Mouse (Mus musculus) intestine, postnatal 0 days (tissue): Measurements from ENCODE around the gene Cavin4. TPM values are rescaled to one million over a fixed set of nuclear protein-coding genes. Genes with fewer than 3 reads are reported as not detected.
A peak's percentile ranks its signal among the peaks of the same experiment; 100 is the strongest.
"Not testable (repeated sequence)": the region's sequence is repeated elsewhere in the genome, so short reads cannot be mapped to it uniquely, and the experiment has no call there.

ENCODE experiments used
- ATAC-seq: fragments of 200-750 bp; cut with Nextera tagmentation; 2 replicates; pipeline ENCODE4 v1.8.0; 2017; ENCODE audit warnings: mild to moderate bottlenecking, moderate TSS enrichment, moderate library complexity
- H3K27ac ChIP-seq: fragments of 300-500 bp; sonication (generic); 2 replicates; pipeline ENCODE4 v1.5.1; 2014; ENCODE audit warnings: mild to moderate bottlenecking, low read depth, low read length, moderate library complexity
- H3K27me3 ChIP-seq: fragments of 300-500 bp; sonication (generic); replicated peaks from 2 replicates; pipeline ENCODE4 v1.6.1; 2014; ENCODE audit warnings: low read length, mixed read lengths; ENCODE audit not compliant: control insufficient read depth, insufficient read depth
- H3K36me3 ChIP-seq: fragments of 300-500 bp; sonication (generic); 2 replicates; pipeline ENCODE4 v1.6.1; 2014; ENCODE audit warnings: mild to moderate bottlenecking, moderate library complexity; ENCODE audit not compliant: control insufficient read depth, insufficient read depth
- H3K4me1 ChIP-seq: fragments of 300-500 bp; sonication (generic); replicated peaks from 2 replicates; pipeline ENCODE4 v1.6.1; 2014; ENCODE audit warnings: antibody characterized with exemption, low read length, mixed read lengths; ENCODE audit not compliant: control insufficient read depth, insufficient read depth
- H3K4me2 ChIP-seq: fragments of 300-500 bp; sonication (generic); replicated peaks from 2 replicates; pipeline ENCODE4 v1.6.1; 2014; ENCODE audit warnings: low read depth, mild to moderate bottlenecking, moderate library complexity
- H3K4me3 ChIP-seq: fragments of 300-500 bp; sonication (generic); 2 replicates; pipeline ENCODE4 v1.5.1; 2014; ENCODE audit warnings: low read depth, low read length
- H3K9ac ChIP-seq: fragments of 300-500 bp; sonication (generic); 2 replicates; pipeline ENCODE4 v1.6.1; 2014; ENCODE audit warnings: mild to moderate bottlenecking, low read depth, low read length
- H3K9me3 ChIP-seq: fragments of 300-500 bp; sonication (generic); 2 replicates; pipeline ENCODE4 v1.6.1; 2016; ENCODE audit warnings: mixed run types; ENCODE audit not compliant: control insufficient read depth
- CTCF ChIP-seq: sonication (generic); IDR thresholded peaks from 2 replicates; pipeline ENCODE4 v1.5.1; 2016; ENCODE audit warnings: low read depth, mild to moderate bottlenecking, control low read depth, antibody characterized with exemption, moderate library complexity
- WGBS: fragments of 180-500 bp; shearing (Covaris S2); extraction: QIAGEN DNeasy Blood & Tissue Kit; methylation state at CpG from one replicate; pipeline ENCODE4 v1.1.7; 2014; 5-methylcytosine and 5-hydroxymethylcytosine counted together
- polyA plus RNA-seq: library from polyadenylated mRNA; unstranded; fragments of >200 nt; fragmentation: Nextera tagmentation; extraction: Ambion mirVana; gene quantifications from 2 replicates; pipeline ENCODE4 v1.2.1, GENCODE M21; 2015

Cavin4 gene
- polyA plus RNA-seq, 1 experiment from 2014 or later = 0.05 TPM

DNA sequence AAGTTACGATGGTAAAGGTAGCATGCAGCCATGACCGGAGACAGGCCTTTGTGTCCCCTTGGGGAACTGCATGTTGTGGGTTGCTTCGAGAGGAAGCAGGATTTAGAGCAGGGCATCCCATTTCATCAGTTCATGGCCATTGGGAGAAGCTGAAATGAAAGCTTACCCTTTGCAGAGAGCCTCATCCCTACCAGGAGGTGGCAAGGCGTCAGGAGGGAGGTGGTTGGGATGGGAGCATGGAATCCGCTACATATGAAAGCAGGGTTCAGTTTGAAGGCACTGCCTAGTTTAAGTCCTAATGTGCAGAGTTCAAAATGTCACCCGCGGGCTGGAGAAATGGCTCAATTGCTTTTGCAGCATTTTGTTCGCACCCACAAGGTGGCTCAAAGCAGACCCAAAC is 14.0 kb downstream of the Cavin4 start:
- Histone ChIP-seq H3K27me3 (no peaks in the 10 kb centered on the region), H3K4me2 (no peak overlapping the region), H3K4me3 (no peak overlapping the region), H3K4me1 (no peaks in the 10 kb centered on the region), H3K36me3 (no peaks in the 10 kb centered on the region), H3K27ac (no peak overlapping the region), H3K9ac (no peak overlapping the region), H3K9me3 (no peaks in the 10 kb centered on the region)
- 96% methylated on average over 8 of the region's 8 CpGs for WGBS
- ATAC-seq = no peak
- no peak for TF ChIP-seq CTCF

DNA sequence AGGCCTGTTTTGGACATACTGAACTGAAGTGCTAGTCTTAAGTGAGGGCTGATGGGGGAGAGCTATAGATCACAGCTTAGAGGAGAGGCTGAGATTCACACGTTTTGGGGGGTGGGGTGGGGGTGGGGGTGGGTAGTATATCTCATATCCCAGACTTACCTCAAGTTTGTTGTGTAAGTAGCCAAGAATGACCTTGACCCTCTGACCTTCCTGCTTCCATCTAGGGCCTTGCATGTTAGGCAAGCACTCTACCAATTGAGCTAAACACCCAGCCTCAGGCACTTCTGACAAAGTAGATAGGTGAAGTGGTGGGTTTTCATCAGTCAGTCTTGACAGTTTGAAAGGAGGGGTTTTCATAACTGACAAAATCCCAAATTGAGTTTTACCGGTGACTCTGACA is 14.5 kb downstream of the Cavin4 start:
- Histone ChIP-seq H3K4me3 (no peak overlapping the region), H3K4me1 (no peaks in the 10 kb centered on the region), H3K9ac (no peak overlapping the region), H3K9me3 (no peaks in the 10 kb centered on the region), H3K27me3 (no peaks in the 10 kb centered on the region), H3K4me2 (no peak overlapping the region), H3K27ac (no peak overlapping the region), H3K36me3 (no peaks in the 10 kb centered on the region)
- ATAC-seq = no peak
- TF ChIP-seq CTCF = no peak
- WGBS = 77% methylated on average over 2 of the region's 2 CpGs

DNA sequence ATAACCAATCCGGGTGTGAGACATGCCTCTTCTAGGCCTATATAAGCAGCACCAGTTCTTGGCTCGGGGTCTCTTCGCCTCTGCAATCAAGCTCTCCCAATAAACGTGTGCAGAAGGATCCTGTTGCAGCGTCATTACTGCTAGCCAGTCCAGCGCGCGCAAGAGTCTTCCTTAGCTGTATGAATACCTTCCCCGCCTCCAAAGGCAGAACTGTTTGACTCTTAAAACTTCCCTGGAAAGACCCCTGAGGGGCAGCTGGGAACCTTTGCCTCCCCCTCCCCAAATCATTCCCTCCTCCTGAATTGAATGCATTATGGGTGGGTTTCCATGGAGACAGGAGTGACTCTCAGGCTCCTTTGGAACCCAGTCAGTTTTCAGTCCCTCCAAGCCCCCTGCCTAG is 15.5 kb downstream of the Cavin4 start:
- Histone ChIP-seq H3K9ac (no peak overlapping the region), H3K4me1 (no peaks in the 10 kb centered on the region), H3K27me3 (no peaks in the 10 kb centered on the region), H3K9me3 (no peaks in the 10 kb centered on the region), H3K27ac (no peak overlapping the region), H3K4me2 (no peak overlapping the region), H3K36me3 (no peaks in the 10 kb centered on the region), H3K4me3 (no peak overlapping the region)
- ATAC-seq = no peak
- no peak for TF ChIP-seq CTCF
- 89% methylated on average over 9 of the region's 9 CpGs for WGBS

DNA sequence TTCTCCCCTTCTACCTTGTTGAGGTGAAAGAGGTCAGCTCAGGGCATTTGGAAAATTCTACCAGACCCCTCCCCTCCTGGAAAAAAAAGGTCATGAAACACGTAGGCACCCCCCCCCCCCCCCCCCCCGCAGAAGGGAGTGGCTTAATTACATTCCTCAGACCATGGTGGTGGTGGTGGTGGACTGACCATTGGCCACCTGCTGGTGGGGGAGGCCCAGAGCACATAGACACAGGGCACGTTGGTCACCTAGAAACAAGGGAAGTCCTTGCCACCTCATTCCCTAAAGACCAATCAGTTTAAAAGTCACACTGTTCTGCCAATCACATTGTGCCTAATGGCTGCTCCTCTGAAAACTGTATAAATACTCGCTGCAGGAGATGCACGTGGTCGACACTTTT is 16.4 kb downstream of the Cavin4 start:
- peak overlapping the region; percentile 58; the same call in 1 of the 2 replicates for H3K4me2 ChIP-seq
- not testable (repeated sequence) for H3K27ac ChIP-seq, H3K4me3 ChIP-seq, H3K36me3 ChIP-seq, H3K9me3 ChIP-seq, H3K27me3 ChIP-seq, H3K9ac ChIP-seq, H3K4me1 ChIP-seq
- peak; percentile 32; the same call in 1 of the 2 replicates for TF ChIP-seq CTCF
- peak; percentile 65 for ATAC-seq
- WGBS = 43% methylated on average over 5 of the region's 6 CpGs

DNA sequence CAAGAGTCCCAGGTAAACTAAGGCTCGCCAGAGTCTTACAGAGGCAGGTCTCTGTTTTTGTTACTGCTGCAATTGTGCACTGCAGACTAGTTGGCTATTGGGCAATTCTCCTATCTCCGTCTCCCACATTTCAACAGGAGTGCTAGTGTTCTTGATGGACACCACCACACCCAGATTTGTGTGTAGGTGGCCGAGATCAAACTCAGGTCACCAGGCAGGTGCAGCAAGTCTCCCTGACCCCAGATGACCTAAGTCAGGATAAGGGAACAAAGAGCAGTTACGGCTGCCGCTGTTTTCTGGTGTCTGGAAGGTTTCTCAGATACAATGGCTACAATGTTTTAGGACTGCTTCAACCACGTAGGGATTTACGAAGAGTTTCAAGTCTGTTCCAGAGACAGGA is 16.9 kb downstream of the Cavin4 start:
- no peaks in the 10 kb centered on the region for H3K4me1 ChIP-seq
- no peak overlapping the region for H3K9ac ChIP-seq
- WGBS = 30% methylated on average over 7 of the region's 7 CpGs
- ATAC-seq = peak; percentile 78
- 0 out of 2 replicates have a peak overlapping the region, but pooled peaks have one; percentile 11 for H3K4me3 ChIP-seq
- no peaks in the 10 kb centered on the region for H3K36me3 ChIP-seq
- H3K9me3 ChIP-seq = no peaks in the 10 kb centered on the region
- no peak overlapping the region for H3K27ac ChIP-seq
- TF ChIP-seq CTCF = no peak
- H3K27me3 ChIP-seq = no peaks in the 10 kb centered on the region
- peak overlapping the region; percentile 58 for H3K4me2 ChIP-seq

DNA sequence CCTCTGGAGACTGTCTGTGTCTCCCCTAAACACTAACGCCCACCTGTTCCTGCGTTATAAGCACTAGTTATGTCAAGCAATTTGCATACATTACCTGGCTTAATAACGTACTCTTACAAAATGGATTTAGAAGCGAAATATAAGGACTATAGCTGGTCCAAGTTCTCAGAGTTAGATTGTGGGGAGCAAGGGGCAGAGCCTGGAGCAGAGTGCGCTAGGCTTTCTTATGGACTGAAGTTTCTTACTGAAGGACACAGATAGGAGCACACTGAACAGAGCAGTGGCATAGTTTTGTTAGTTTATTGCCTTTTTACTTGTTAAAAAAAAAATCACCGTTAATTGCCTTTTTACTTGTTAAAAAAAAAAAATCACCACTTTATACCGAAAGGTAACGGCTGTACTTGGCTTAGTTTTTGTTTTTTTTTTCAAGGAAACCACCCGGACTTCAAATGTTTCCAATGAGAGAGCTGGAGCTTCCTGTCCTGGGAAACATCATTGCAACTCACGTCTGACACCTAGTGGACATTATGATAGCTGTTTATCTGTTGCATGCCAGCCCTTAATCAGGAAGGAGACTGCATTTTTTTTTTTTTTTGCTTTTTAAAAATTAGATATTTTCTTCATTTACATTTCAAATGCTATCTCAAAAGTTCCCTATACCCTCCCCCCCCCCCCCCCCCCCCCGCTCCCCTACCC is 17.5 kb downstream of the Cavin4 start:
- H3K27ac ChIP-seq = no peak overlapping the region; the same call in 1 of the 2 replicates
- WGBS = 26% methylated on average over 10 of the region's 11 CpGs
- H3K36me3 ChIP-seq = no peaks in the 10 kb centered on the region
- H3K4me1 ChIP-seq = no peaks in the 10 kb centered on the region
- no peak overlapping the region for H3K9ac ChIP-seq
- H3K27me3 ChIP-seq = no peaks in the 10 kb centered on the region
- H3K9me3 ChIP-seq = no peaks in the 10 kb centered on the region
- peak; percentile 50; the same call in 1 of the 2 replicates for ATAC-seq
- 0 out of 2 replicates have a peak overlapping the region, but pooled peaks have one; percentile 11 for H3K4me3 ChIP-seq
- H3K4me2 ChIP-seq = peak overlapping the region; percentile 58
- peak; percentile 85 for TF ChIP-seq CTCF
